Mouse (Mus musculus) cerebellum, postnatal 25 days (tissue): ENCODE data around the gene Stat3.

Experiments used
- DNase-seq, 2 experiments: peaks; one replicate each; pipeline ENCODE4 v3.0.0; 2021; ENCODE audit warnings: mixed read lengths in 2 of 2

Stat3 gene

DNA sequence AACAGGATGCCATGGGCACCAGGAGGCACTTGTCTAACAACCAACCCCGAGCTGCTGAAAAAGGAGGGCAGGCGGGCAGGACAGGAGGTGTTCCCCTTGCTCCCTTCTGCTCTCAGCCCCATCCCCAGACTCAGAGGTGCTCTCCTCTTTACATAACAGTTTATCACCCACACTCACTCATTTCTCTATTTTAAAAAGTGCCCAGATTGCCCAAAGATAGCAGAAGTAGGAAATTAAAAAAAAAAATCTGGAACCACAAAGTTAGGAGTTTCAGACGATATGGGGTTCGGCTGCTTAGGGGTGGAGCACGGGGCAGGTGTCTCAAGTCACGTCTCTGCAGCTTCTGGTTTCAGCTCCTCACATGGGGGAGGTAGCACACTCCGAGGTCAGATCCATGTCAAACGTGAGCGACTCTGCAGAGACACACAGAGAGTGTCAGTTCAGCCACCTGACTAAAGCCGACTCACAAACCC is 51.0 kb downstream of the Stat3 start:
- DNase-seq: no peak

DNA sequence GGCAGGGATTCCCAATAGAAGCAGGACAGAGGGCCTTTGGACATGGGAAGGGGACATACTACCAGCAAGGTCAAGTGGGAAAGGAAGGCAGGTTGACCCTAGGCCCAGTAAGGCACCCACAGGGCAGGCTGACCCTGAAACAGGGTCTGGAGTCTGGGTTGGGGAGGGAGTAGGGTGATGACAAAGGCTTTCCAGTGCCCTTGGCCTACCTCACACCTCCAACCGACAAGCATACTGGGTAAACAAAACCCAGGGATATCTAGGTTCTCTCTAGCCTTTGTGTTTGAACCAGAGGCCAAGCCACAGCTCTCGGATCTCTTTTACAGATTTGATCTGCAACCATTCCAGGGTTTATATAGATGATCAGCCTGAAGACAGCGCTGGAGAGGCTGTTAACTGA is 51.6 kb downstream of the Stat3 start:
- DNase-seq: no peak

DNA sequence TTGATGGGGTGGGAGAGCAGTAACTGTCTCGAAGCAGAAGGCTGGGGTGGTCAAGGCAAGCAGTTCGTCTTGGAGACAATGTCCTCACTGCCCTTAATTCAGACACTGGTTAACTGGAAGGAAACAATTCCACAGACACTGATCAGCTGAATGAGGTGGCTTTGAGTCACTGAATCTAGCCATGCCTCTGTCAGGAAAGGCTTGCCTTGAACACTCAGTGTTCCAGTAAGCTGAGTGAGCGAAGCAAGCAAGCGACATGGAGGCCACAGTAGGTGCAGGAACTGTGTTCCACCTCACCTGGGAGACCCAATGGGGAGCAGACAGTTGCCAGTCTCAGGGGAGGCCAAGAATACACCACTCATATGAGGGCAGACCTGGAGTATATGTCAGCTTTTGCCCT is 52.1 kb downstream of the Stat3 start:
- DNase-seq: no peak

DNA sequence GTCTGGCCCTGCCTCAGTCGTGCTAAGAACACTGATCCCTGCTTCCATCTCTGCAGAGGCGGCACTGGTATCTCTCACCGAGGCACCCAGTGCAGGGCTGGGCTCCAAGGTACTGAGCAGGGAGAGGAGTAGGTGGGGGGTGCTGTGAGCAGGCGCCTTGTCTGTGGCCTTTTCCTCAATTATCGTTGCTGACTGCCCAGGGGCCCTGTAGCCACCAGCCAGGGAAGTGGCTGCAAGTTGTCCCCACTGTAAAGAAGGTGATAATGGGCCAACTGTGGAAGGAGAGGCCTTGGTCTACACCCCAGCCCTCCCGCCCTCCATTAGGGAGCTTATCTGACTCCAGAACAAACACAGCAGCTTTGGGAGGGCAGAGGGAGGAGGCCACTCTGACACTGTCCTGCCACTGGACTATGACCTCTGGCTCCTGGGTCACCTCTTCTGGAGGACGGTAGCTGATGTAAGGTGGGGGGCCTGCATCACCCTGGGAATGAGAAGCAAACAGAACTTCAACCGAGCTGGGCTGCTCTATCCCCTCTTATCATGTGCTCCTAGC is 53.1 kb downstream of the Stat3 start:
- DNase-seq: no peak

- no peak for DNase-seq
Observed at GRCm38 (mm10) chr11:100885472-100885871, 53.9 kb downstream of the Stat3 start.

DNA sequence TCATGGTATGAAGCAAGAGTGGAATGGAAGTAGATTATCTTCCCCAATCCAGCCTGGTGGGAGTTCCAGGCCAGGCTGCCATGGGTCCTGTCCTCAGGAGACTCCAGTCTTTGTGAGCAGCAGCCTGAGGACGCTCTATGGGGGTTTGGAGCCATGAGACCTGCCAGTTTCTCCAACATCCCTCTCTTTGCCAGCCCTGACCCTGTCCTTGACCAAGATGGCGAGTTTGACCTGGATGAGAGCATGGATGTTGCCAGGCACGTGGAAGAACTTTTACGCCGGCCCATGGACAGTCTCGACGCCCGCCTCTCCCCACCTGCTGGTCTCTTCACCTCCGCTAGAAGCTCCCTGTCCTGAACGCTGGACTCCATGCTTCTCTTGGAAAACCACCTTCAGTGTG is 55.7 kb downstream of the Stat3 start:
- DNase-seq: no peak

DNA sequence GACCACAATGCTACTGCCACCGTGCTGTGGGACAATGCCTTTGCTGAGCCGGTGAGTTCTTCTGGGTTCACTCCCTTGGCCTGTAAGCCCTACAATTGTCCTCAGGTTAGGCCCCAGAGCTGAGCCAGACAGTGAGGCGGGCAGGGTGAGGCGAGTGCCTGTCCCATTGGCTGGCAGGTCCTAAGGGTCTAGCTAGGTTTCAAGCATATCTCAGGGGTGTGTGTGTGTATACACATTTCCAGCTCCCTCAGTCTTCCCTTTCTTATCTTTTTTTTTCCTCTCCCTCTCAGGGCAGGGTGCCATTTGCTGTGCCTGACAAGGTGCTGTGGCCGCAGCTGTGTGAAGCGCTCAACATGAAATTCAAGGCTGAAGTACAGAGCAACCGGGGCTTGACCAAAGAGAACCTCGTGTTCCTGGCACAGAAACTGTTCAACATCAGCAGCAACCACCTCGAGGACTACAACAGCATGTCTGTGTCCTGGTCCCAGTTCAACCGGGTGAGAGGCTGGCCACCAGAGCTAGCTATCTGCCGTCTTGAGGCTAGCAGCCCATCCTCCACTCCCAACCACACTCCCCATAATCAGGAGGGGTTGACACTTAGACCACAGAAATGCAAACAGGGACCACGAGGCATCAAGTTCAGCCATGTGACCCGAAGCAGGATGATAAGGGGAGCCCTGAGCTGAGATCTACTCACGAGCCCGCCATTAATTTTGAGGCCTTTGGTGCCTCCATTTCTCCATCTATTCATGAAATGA is 59.8 kb downstream of the Stat3 start:
- no peak for DNase-seq

DNA sequence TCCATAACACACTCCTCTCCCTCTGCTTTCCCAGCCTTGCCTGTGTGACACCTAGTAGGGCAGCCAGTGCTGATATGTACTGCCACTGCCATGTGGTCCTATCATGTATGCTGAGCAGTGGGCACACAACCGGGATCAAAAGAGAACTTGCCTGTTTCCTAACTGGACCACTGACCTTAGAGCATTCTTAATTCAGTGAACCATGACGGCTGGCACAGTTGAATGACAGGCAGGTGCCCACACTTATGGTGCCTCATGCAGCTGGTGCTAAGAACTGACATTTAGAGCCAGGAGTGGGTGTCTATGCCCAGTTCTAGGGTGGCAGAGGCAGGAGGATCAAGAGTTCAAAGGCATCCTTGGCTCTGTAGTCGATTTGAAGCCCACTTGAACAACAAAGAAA is 63.6 kb downstream of the Stat3 start:
- no peak for DNase-seq

GRCm38 (mm10) chr11:100870968-100871350 is 68.4 kb downstream of the Stat3 start:
- DNase-seq: no peak

GRCm38 (mm10) chr11:100870256-100870967 is 68.9 kb downstream of the Stat3 start:
- no peak for DNase-seq

GRCm38 (mm10) chr11:100865618-100866017 is 73.7 kb downstream of the Stat3 start:
- DNase-seq: no peak

DNA sequence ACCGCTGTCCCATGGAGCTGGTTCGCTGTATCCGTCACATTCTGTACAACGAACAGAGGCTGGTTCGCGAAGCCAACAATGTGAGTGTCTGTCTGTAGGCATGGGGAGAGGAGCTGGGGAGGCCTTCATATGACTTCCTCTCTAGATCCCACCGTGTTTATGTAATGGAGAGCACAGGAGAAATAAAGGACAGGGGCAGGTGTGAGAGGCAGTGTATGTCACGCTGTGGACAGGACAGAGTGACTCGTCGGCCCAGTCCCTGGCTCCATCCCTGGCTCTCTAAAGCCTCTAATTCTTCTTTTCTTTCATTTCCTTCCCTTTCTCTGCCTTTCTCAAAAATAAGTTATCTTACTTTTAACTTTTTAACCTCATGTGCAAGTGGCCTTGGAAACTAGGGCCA is 76.2 kb downstream of the Stat3 start:
- DNase-seq: no peak

DNA sequence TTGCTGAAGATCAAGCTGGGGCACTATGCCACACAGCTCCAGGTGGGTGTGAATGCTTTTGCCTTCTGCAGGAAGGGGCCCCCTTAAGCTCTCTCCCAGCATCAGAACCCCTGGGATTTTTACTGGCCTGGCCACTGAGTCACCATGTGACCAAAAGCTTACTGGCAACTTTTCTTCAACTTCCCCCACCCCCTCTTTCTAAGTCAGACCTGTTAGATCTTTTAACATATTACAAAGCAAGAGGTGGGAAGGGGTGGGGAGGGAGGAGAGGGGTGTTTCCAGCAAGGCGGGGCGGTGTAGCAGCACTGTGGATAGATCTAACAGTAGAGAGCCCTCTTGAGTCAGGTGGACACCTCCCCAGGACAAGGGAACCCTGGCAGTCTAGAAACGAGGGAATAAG is 77.5 kb downstream of the Stat3 start:
- DNase-seq: no peak

- no peak for DNase-seq
Observed at GRCm38 (mm10) chr11:100861335-100861734, 78.0 kb downstream of the Stat3 start.

GRCm38 (mm10) chr11:100860198-100861048 is 78.9 kb downstream of the Stat3 start:
- peak; percentile 42 to 61 for DNase-seq

DNA sequence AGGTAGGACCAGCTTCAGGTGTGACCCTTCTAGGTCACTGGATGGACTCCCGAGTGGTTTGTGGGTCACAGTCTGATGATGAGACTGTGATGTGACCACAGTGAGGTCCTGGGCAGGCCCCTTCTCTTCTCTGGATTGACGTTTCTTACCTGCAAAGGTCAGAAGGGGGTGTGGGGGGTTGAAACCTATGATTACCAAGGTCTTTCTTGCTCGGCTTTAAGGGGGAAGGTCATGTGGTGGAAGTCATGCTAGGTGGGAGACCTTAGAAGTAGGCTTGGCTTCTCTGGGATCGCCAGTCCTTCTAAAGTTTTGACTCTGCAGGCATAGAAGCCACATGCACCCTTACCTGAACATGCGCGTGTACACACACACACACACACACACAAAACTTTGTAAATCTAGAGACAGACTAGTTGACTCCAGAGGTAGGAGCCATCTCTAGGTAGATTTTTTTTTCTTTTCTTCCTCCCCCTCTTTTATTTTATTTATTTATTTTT is 79.7 kb downstream of the Stat3 start:
- no peak for DNase-seq

GRCm38 (mm10) chr11:100858935-100859578 is 80.3 kb downstream of the Stat3 start, which contains the start of gene Stat5a:
TSS of gene Stat5a (plus strand) at chr11:100859351.
- DNase-seq: peak in 1 of 2 experiments; percentile 56

DNA sequence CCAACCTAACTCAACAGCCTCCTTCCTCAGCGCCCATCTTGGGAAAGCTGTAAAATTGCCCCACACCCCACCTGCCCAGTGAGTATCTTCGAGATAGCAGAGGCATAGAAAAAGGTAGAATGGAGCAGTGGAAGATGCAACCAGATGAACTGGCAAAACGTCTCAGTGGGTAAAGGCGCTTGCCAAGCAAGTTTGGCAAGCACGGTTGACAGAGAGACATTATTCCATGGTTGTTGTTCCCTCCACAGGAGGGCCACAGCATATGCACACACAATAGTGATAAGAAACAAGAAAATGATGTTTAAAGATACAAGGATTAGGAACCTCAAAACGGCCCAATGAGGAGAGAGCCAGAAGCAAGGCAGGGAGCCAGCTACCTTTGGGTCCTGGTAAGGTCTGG is 81.4 kb downstream of the Stat3 start:
- peak in 1 of 2 experiments; percentile 43 for DNase-seq

DNA sequence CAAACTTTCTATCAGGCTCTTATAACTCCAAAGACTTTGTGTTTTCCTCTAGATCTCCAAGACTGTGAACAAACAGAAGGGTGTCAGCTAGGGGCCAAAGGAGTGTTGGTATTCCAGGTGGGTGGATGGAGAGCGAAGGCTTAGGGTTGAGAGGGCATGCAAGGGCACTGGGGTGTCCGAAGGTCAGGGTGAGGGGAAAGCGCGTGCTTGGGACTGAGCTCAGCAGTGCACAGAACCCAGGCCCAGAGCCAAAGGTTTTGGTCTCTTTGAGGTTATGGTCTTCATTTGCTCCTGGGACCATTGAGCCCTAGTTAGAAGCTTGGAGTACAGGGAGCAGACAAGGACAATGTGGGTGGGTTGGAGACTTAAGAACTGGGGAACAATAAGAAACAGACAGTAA is 84.2 kb downstream of the Stat3 start:
- no peak for DNase-seq

- no peak for DNase-seq
Observed at GRCm38 (mm10) chr11:100854268-100854667, 85.1 kb downstream of the Stat3 start.

DNA sequence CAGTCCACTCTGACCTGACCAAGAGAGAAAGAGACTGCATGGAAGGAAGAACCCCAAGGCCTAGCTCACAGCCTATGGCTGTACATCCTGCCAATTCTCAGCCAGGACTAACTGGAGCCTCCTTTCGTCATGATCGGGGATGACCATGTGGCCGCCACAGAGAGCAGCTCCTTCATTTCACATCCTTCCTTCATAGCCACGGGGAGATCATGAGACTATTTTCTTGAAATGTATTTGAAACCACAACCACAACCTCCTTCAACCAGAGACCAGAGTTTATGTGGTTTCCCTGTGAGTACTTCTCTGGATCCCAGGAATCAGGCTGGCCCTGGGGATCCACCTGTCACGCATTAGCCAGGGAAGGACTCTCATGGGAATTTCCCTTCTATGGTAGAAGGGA is 86.3 kb downstream of the Stat3 start:
- DNase-seq: no peak

DNA sequence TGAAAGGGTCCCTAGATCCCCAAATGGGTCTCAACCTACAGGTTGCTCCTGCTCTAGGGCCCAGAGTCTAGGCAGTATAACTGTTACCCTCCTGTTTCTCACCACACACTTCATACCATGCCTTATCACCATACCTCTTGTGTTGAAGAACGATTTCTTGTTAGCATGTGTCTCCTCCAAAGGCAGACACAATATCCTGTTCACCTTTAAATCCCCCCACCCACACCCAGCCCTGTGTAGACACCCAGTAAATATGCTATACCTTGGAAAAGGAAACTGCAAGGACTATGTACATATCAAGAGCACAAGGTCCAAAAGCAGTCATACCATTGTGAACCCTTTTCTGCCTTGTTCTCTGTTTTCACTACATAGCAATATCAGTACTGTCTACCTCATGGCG is 87.3 kb downstream of the Stat3 start:
- DNase-seq: no peak
